In the genomic region with DNA sequence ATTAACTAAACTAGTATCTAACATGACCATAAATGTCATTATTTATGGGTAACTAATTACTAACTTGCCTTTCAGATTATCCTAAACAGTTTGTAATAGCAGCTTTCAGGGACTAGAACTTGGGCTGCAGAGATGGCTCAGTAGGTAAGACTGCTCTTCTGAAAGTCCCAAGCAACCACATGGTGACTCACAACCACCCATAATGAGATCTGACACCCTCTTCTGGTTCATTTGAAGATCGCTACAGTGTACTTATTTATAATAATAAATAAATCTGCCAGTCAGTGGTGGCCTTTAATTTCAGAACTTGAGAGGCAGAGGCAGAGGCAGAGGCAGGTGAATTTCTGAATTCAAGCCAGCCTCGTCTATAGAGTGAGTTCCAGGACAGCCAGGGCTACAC, we compare ENCODE assay signal across 10 mouse cellular contexts. TPM values are rescaled to one million over a fixed set of nuclear protein-coding genes. Genes with fewer than 3 reads are reported as not detected.
DNase-seq lines count a peak whose midpoint lies in the region; ATAC-seq and TF ChIP-seq lines count a peak whose summit lies in the region.
"Had no signal": no experiment of that assay in that cellular context is flagged by ENCODE, and none has a peak within 500 bp of the region (broad histone marks: within the 10 kb centered on the region; RNA-seq: fewer than 3 reads in every experiment).

No protein-coding gene starts in this region.

- no peaks in the 10 kb centered on the region for H3K9me3 ChIP-seq in heart, embryonic 13.5 days
- H3K9me3 ChIP-seq in forebrain, embryonic 11.5 days (ENCODE audit: control insufficient read depth, low read length) = no peaks in the 10 kb centered on the region
- no peaks in the 10 kb centered on the region for H3K9me3 ChIP-seq in liver, embryonic 14.5 days (ENCODE audit: control insufficient read depth, low read length)
- H3K9me3 ChIP-seq: stomach, embryonic 15.5 days had no signal

- H3K9ac ChIP-seq in heart, embryonic 13.5 days = no peak overlapping the region
- H3K9ac ChIP-seq in forebrain, embryonic 11.5 days (ENCODE audit: low read length) = no peak overlapping the region
- H3K9ac ChIP-seq in liver, embryonic 14.5 days (replicated peaks) = no peak overlapping the region
- H3K9ac ChIP-seq: stomach, embryonic 15.5 days had no signal

- H3K27me3 ChIP-seq in heart, embryonic 13.5 days (replicated peaks) = no peaks in the 10 kb centered on the region
- no peaks in the 10 kb centered on the region for H3K27me3 ChIP-seq in forebrain, embryonic 11.5 days (ENCODE audit: control insufficient read depth, insufficient read depth, low read length)
- no peaks in the 10 kb centered on the region for H3K27me3 ChIP-seq in liver, embryonic 14.5 days (ENCODE audit: control insufficient read depth, insufficient read depth, low read length)
- H3K27me3 ChIP-seq: stomach, embryonic 15.5 days had no signal

- peak overlapping the region; percentile 83 for H3K4me2 ChIP-seq in heart, embryonic 13.5 days
- H3K4me2 ChIP-seq in forebrain, embryonic 11.5 days (ENCODE audit: low read depth, low read length, severe bottlenecking) = peak overlapping the region; percentile 42; the same call in 1 of the 2 replicates
- peak overlapping the region; percentile 74 for H3K4me2 ChIP-seq in liver, embryonic 14.5 days (ENCODE audit: low read depth)

- peaks cover 19% of the 10 kb centered on the region for H3K4me1 ChIP-seq in heart, embryonic 13.5 days
- H3K4me1 ChIP-seq in forebrain, embryonic 11.5 days (replicated peaks; ENCODE audit: control insufficient read depth, insufficient read depth, low read length) = peaks cover 5% of the 10 kb centered on the region; the same call in 1 of the 2 replicates
- H3K4me1 ChIP-seq in liver, embryonic 14.5 days (replicated peaks; ENCODE audit: control insufficient read depth in 2 of 2, insufficient read depth in 2 of 2, low read length in 1 of 2) = peaks cover 6 to 18% of the 10 kb centered on the region in 2 experiments

- no peak for DNase-seq in heart, postnatal 4 days
- DNase-seq in 416B (ENCODE audit: low read depth) = peak; percentile 89
- no peak for DNase-seq in forebrain, embryonic 11.5 days (ENCODE audit: low spot score)
- no peak for DNase-seq in liver, embryonic 14.5 days (ENCODE audit: low read depth in 3 of 3, low spot score in 3 of 3)
- no peak for DNase-seq in urinary bladder, postnatal 10 days (ENCODE audit: low spot score)
- DNase-seq in adrenal gland, postnatal 10 days = no peak
- DNase-seq: kidney, postnatal 14 days had no signal

- no peak overlapping the region; the same call in 1 of the 2 replicates for H3K4me3 ChIP-seq in heart, embryonic 13.5 days
- no peak overlapping the region; the same call in 1 of the 2 replicates for H3K4me3 ChIP-seq in forebrain, embryonic 11.5 days (ENCODE audit: low read depth, low read length)
- peak overlapping the region in 1 of 2 experiments; percentile 81; a peak in 1 of 4 replicates for H3K4me3 ChIP-seq in liver, embryonic 14.5 days (ENCODE audit: insufficient read depth in 1 of 2, low read depth in 2 of 2, low read length in 2 of 2)

- TF ChIP-seq CTCF in liver, embryonic 14.5 days (IDR thresholded peaks at IDR 0.05; ENCODE audit: low read depth) = no peak; the same call in 1 of the 2 replicates

- H3K27ac ChIP-seq in heart, embryonic 13.5 days (replicated peaks) = no peak overlapping the region
- no peak overlapping the region for H3K27ac ChIP-seq in forebrain, embryonic 11.5 days (ENCODE audit: low read depth, low read length)
- no peak overlapping the region for H3K27ac ChIP-seq in liver, embryonic 14.5 days
- H3K27ac ChIP-seq: stomach, embryonic 15.5 days had no signal

- 57% methylated on average over 2 of the region's 2 CpGs for WGBS in heart, embryonic 13.5 days
- WGBS in forebrain, embryonic 11.5 days = 65% methylated on average over 2 of the region's 2 CpGs
- 32% methylated on average over 2 of the region's 2 CpGs for WGBS in liver, embryonic 14.5 days (ENCODE audit: insufficient replicate concordance)

- ATAC-seq in heart, embryonic 13.5 days (ENCODE audit: extremely low read depth, insufficient number of reproducible peaks, low FRiP score, low TSS enrichment) = no peak
- no peak for ATAC-seq in forebrain, embryonic 11.5 days (replicated peaks; ENCODE audit: low FRiP score)
- ATAC-seq in liver, embryonic 14.5 days (ENCODE audit: insufficient read depth) = no peak
- ATAC-seq in erythroid progenitor cell, adult 5-6 weeks (replicated peaks; ENCODE audit: low FRiP score, poor library complexity, severe bottlenecking) = no peak

- H3K36me3 ChIP-seq in heart, embryonic 13.5 days = peaks cover 34% of the 10 kb centered on the region
- H3K36me3 ChIP-seq in forebrain, embryonic 11.5 days (ENCODE audit: control insufficient read depth, insufficient read depth, low read length) = peaks cover 7% of the 10 kb centered on the region
- peaks cover 26% of the 10 kb centered on the region for H3K36me3 ChIP-seq in liver, embryonic 14.5 days (replicated peaks; ENCODE audit: control insufficient read depth, insufficient read depth, low read depth)

- TF ChIP-seq EP300 in liver, embryonic 14.5 days (IDR thresholded peaks at IDR 0.05; ENCODE audit: low read depth) = no peak

RNA-seq across cellular contexts. Expression of gene Psmc3, which starts 1.1 kb away (rescaled TPM):
- polyA plus RNA-seq in heart, embryonic 13.5 days (2015; fragmentation: Nextera tagmentation; extraction: Ambion mirVana) = 226 and 239 TPM in 2 replicates
- 100 to 1,000 TPM; 240 to 248 TPM for total RNA-seq in heart, postnatal 4 days (2021)
- 354 and 371 TPM in 2 replicates for polyA plus RNA-seq in forebrain, embryonic 11.5 days (2014; fragmentation: Nextera tagmentation; extraction: Ambion mirVana)
- polyA plus RNA-seq in liver, embryonic 14.5 days (2012; rRNA removed) = 77.7 and 126 TPM in 2 replicates
- polyA plus RNA-seq in liver, embryonic 14.5 days (2014; fragmentation: Nextera tagmentation; extraction: Ambion mirVana) = 174 and 186 TPM in 2 replicates
- 100 to 1,000 TPM; 174 to 182 TPM for total RNA-seq in adrenal gland, postnatal 10 days (2021)
- total RNA-seq in erythroid progenitor cell, adult 5-6 weeks (2015; ENCODE audit: low replicate concordance) = 56.2 and 85.4 TPM in 2 replicates
- total RNA-seq in erythroid progenitor cell, adult 5-6 weeks (2017; ENCODE audit: low replicate concordance) = 101 and 248 TPM in 2 replicates

RNA-seq across cellular contexts. Expression of gene Rapsn, which starts 17.3 kb away (rescaled TPM):
- polyA plus RNA-seq in heart, embryonic 13.5 days (2015; fragmentation: Nextera tagmentation; extraction: Ambion mirVana) = 21.2 and 25.8 TPM in 2 replicates
- 10 to 100 TPM; 19.3 to 23.3 TPM for total RNA-seq in heart, postnatal 4 days (2021)
- 3.1 and 5.0 TPM in 2 replicates for polyA plus RNA-seq in forebrain, embryonic 11.5 days (2014; fragmentation: Nextera tagmentation; extraction: Ambion mirVana)
- polyA plus RNA-seq in liver, embryonic 14.5 days (2012; rRNA removed) = 0.55 and 0.78 TPM in 2 replicates
- polyA plus RNA-seq in liver, embryonic 14.5 days (2014; fragmentation: Nextera tagmentation; extraction: Ambion mirVana) = 0.62 and 1.1 TPM in 2 replicates
- total RNA-seq in adrenal gland, postnatal 10 days (2021) = 1 to 10 TPM; 1.7 to 5.0 TPM
- total RNA-seq in erythroid progenitor cell, adult 5-6 weeks (2015; ENCODE audit: low replicate concordance) = not detected in 2 replicates
- 1.7 TPM in 1 of 2 replicates, not detected in the other for total RNA-seq in erythroid progenitor cell, adult 5-6 weeks (2017; ENCODE audit: low replicate concordance)

RNA-seq across cellular contexts. Expression of gene Slc39a13, which starts 17.5 kb away (rescaled TPM):
- polyA plus RNA-seq in heart, embryonic 13.5 days (2015; fragmentation: Nextera tagmentation; extraction: Ambion mirVana) = 45.0 and 55.5 TPM in 2 replicates
- total RNA-seq in heart, postnatal 4 days (2021) = 10 to 100 TPM; 32.6 to 36.8 TPM
- 23.3 and 23.6 TPM in 2 replicates for polyA plus RNA-seq in forebrain, embryonic 11.5 days (2014; fragmentation: Nextera tagmentation; extraction: Ambion mirVana)
- 11.1 and 11.2 TPM in 2 replicates for polyA plus RNA-seq in liver, embryonic 14.5 days (2012; rRNA removed)
- 8.1 and 8.4 TPM in 2 replicates for polyA plus RNA-seq in liver, embryonic 14.5 days (2014; fragmentation: Nextera tagmentation; extraction: Ambion mirVana)
- 10 to 100 TPM; 22.3 to 30.5 TPM for total RNA-seq in adrenal gland, postnatal 10 days (2021)
- total RNA-seq in erythroid progenitor cell, adult 5-6 weeks (2015; ENCODE audit: low replicate concordance) = 3.8 and 11.2 TPM in 2 replicates
- 0.26 and 0.83 TPM in 2 replicates for total RNA-seq in erythroid progenitor cell, adult 5-6 weeks (2017; ENCODE audit: low replicate concordance)

RNA-seq across cellular contexts. Expression of gene Spi1, which starts 29.4 kb away (rescaled TPM):
- polyA plus RNA-seq in heart, embryonic 13.5 days (2015; fragmentation: Nextera tagmentation; extraction: Ambion mirVana) = 3.5 and 3.9 TPM in 2 replicates
- total RNA-seq in heart, postnatal 4 days (2021) = 1 to 10 TPM; 2.7 to 3.5 TPM
- polyA plus RNA-seq in forebrain, embryonic 11.5 days (2014; fragmentation: Nextera tagmentation; extraction: Ambion mirVana) = 2.2 and 4.9 TPM in 2 replicates
- polyA plus RNA-seq in liver, embryonic 14.5 days (2012; rRNA removed) = 13.3 and 20.5 TPM in 2 replicates
- 12.4 and 15.6 TPM in 2 replicates for polyA plus RNA-seq in liver, embryonic 14.5 days (2014; fragmentation: Nextera tagmentation; extraction: Ambion mirVana)
- 1 to 10 TPM; 5.3 to 8.7 TPM for total RNA-seq in adrenal gland, postnatal 10 days (2021)
- 37.8 and 54.1 TPM in 2 replicates for total RNA-seq in erythroid progenitor cell, adult 5-6 weeks (2015; ENCODE audit: low replicate concordance)
- 21.9 and 31.9 TPM in 2 replicates for total RNA-seq in erythroid progenitor cell, adult 5-6 weeks (2017; ENCODE audit: low replicate concordance)
